Mouse (Mus musculus) midbrain, embryonic 12.5 days (tissue): ENCODE measurements around the gene Skiv2l. TPM values are rescaled to one million over a fixed set of nuclear protein-coding genes. Genes with fewer than 3 reads are reported as not detected.

Source experiments
- ATAC-seq: fragments of 200-750 bp; cut with Nextera tagmentation; 2 replicates; pipeline ENCODE4 v1.8.0; 2017; ENCODE audit warnings: low read depth, moderate TSS enrichment, moderate library complexity; ENCODE audit not compliant: low FRiP score
- H3K27ac ChIP-seq: fragments of 300-500 bp; sonication (generic); replicated peaks from 2 replicates; pipeline ENCODE4 v1.5.1; 2016; ENCODE audit warnings: mild to moderate bottlenecking
- H3K27me3 ChIP-seq: fragments of 300-500 bp; sonication (generic); 2 replicates; pipeline ENCODE4 v1.6.1; 2016; ENCODE audit warnings: mild to moderate bottlenecking
- H3K36me3 ChIP-seq: fragments of 300-500 bp; sonication (generic); 2 replicates; pipeline ENCODE4 v1.6.1; 2016
- H3K4me1 ChIP-seq: fragments of 300-500 bp; sonication (generic); 2 replicates; pipeline ENCODE4 v1.6.1; 2016
- H3K4me2 ChIP-seq: fragments of 300-500 bp; sonication (generic); replicated peaks from 2 replicates; pipeline ENCODE4 v1.6.1; 2016; ENCODE audit warnings: mild to moderate bottlenecking, moderate library complexity
- H3K4me3 ChIP-seq: fragments of 300-500 bp; sonication (generic); 2 replicates; pipeline ENCODE4 v1.5.1; 2016; ENCODE audit warnings: mild to moderate bottlenecking
- H3K9ac ChIP-seq: fragments of 300-500 bp; sonication (generic); replicated peaks from 2 replicates; pipeline ENCODE4 v1.6.1; 2016; ENCODE audit warnings: mild to moderate bottlenecking, moderate library complexity
- H3K9me3 ChIP-seq: fragments of 300-500 bp; sonication (generic); 2 replicates; pipeline ENCODE4 v1.6.1; 2016; ENCODE audit warnings: mild to moderate bottlenecking
- WGBS: fragments of 180-500 bp; shearing (Covaris S2); methylation state at CpG from one replicate; pipeline ENCODE4 v1.1.7; 2016; 5-methylcytosine and 5-hydroxymethylcytosine counted together
- polyA plus RNA-seq: library from polyadenylated mRNA; unstranded; fragments of >200 nt; fragmentation: Nextera tagmentation; extraction: Ambion mirVana; gene quantifications from 2 replicates; pipeline ENCODE4 v1.2.1, GENCODE M21; 2016

Skiv2l gene
- 67.4 and 71.5 TPM in 2 replicates for polyA plus RNA-seq

DNA sequence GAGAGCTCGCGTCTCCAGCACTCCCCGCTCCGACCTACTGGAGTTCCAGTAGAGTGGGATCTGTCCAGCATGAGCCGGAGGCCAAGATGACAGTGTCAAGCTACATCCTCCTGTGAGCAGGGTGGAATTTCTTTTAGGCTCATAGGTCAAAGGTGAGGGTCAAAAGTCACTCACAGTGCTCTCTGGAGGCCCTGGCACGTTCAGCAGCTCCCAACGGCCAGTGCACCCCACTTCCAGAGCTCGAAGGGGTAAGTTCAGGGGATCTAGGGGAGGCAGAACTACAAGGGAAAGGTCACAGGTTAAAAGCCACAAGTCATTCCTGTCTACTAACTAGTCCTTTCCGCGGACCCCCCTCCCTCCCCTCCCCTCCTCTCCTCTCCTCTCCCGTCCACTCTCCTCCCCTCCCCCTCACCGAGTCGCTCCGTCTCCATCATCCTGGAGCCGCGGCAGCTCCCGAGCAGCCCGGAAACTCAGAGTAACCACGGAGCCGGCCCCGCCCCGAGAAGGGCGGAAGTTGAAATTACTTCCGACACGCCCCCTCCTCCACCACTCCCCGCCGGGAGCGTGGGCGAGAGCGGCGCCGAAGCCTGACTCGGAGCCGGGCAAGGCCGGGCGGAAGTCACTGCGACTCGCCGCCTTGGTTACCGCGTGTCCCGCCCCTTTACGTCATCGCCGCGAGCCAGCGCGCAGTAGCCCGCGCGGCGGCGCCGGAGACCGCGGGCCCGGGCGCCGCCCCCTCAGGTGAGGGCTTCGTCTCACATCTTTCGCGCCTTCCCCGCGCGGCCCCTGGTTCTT lies at the start of gene Skiv2l, which contains the start of gene Nelfe:
TSS of gene Skiv2l (minus strand) at position 489 of the 795 bp plus-strand sequence.
TSS of gene Nelfe (plus strand) at position 670 of the 795 bp plus-strand sequence.
- peak within 1 kb of the TSS; percentile 90 for H3K4me2 ChIP-seq
- WGBS = under 1% methylated on average over 53 of the region's 65 CpGs
- H3K27ac ChIP-seq = peak within 1 kb of the TSS; percentile 55; the same call in 1 of the 2 replicates
- H3K4me3 ChIP-seq = peak within 1 kb of the TSS; percentile 80
- no peaks in the 10 kb centered on the region for H3K27me3 ChIP-seq
- no peaks in the 10 kb centered on the region for H3K9me3 ChIP-seq
- peak; percentile 97 for ATAC-seq
- peak within 1 kb of the TSS; percentile 88 for H3K9ac ChIP-seq
- H3K36me3 ChIP-seq = peaks cover 62% of the 10 kb centered on the region
- peaks cover 22% of the 10 kb centered on the region for H3K4me1 ChIP-seq

DNA sequence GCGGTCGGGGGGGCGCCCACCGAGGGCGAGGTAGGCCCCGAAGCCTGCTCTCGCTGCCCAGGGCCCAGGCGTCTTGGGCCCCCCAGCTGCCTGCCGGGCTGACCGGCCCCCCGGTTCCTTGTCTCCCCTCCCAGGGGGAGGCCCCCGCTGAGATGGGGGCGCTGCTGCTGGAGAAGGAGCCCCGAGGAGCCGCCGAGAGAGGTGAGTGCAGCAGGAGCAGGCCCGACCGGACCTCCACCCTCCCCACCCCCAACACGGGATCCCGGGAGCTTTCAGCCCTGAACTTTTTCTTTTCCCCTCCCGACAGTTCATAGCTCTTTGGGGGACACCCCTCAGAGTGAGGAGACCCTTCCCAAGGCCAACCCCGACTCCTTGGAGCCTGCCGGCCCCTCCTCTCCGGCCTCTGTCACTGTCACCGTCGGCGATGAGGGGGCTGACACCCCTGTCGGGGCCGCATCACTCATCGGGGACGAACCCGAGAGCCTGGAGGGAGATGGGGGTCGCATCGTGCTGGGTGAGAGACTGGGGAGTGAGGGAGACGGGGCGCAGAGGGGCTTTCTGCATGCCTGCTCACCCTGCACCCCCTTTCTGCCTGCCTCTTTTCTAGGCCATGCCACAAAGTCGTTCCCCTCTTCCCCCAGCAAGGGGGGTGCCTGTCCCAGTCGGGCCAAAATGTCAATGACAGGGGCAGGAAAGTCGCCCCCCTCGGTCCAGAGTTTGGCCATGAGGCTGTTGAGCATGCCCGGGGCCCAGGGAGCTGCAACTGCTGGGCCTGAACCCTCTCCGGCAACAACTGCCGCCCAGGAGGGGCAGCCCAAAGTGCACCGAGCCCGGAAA lies 49.3 kb upstream of the Skiv2l start:
- Histone ChIP-seq H3K27ac (peak overlapping the region; percentile 96), H3K4me1 (peaks cover 43% of the 10 kb centered on the region), H3K27me3 (no peaks in the 10 kb centered on the region), H3K36me3 (peaks cover 36% of the 10 kb centered on the region), H3K9me3 (no peaks in the 10 kb centered on the region), H3K4me2 (peak overlapping the region; percentile 98), H3K4me3 (peak overlapping the region; percentile 100), H3K9ac (peak overlapping the region; percentile 99)
- ATAC-seq = peak; percentile 14
- WGBS = under 1% methylated on average over 43 of the region's 45 CpGs

DNA sequence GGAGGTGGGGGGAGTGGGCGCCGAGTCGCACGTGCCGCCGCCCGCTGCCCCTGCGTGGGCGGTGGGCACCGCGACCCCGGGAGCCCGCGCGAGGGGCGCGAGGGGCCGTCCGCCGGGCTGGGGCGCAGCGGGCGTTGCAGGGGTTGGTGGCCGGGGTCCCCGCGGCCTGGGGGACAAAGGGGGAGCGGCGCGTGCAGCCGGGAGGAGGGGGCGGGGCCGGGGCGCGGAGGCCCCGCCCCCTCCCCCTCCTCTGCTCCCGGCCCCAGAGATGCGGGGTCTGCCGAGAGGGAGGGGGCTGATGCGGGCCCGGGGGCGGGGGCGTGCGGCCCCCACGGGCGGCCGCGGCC lies 48.7 kb upstream of the Skiv2l start:
- Histone ChIP-seq H3K27me3 (no peaks in the 10 kb centered on the region), H3K27ac (peak overlapping the region; percentile 96), H3K36me3 (peaks cover 30% of the 10 kb centered on the region), H3K9ac (peak overlapping the region; percentile 99), H3K4me2 (peak overlapping the region; percentile 98), H3K4me3 (peak overlapping the region; percentile 100), H3K9me3 (no peaks in the 10 kb centered on the region), H3K4me1 (peaks cover 46% of the 10 kb centered on the region)
- WGBS = 0% methylated on average over 30 of the region's 47 CpGs
- ATAC-seq = 0 out of 2 replicates have a peak, but pooled peaks have one; percentile 6

DNA sequence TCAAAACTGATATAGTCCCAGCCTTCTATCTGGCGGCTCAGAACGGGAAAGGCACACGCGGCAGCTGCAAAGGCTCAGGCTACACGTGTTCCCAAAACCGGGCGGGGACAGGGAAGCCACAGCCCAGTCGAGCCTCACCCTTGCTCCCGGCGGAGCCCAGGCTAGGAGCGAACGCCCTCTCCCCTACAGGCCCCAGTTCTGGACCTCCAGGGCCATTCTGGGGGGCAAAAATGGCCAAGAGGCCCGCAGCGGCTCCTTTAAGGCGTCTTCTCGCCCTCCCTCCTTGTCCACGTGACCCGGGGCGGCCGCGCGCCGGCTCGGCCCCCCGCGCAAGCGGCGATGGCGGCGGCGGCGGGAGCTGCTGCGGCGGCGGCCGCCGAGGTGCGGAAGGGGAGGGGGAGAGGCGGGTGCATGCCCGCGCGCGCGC lies 48.2 kb upstream of the Skiv2l start, which contains the start of the genes C2 and Ehmt2:
TSS of gene C2 (minus strand) at position 106 of the 427 bp plus-strand sequence.
TSS of gene Ehmt2 (plus strand) at position 310 of the 427 bp plus-strand sequence.
- Histone ChIP-seq H3K4me1 (peaks cover 50% of the 10 kb centered on the region), H3K9ac (peak within 1 kb of the TSS; percentile 99), H3K9me3 (no peaks in the 10 kb centered on the region), H3K27me3 (no peaks in the 10 kb centered on the region), H3K36me3 (peaks cover 26% of the 10 kb centered on the region), H3K4me3 (peak within 1 kb of the TSS; percentile 100), H3K4me2 (peak within 1 kb of the TSS; percentile 98), H3K27ac (peak within 1 kb of the TSS; percentile 96)
- WGBS = 2% methylated on average over 20 of the region's 44 CpGs
- ATAC-seq = peak; percentile 27; the same call in 1 of the 2 replicates

DNA sequence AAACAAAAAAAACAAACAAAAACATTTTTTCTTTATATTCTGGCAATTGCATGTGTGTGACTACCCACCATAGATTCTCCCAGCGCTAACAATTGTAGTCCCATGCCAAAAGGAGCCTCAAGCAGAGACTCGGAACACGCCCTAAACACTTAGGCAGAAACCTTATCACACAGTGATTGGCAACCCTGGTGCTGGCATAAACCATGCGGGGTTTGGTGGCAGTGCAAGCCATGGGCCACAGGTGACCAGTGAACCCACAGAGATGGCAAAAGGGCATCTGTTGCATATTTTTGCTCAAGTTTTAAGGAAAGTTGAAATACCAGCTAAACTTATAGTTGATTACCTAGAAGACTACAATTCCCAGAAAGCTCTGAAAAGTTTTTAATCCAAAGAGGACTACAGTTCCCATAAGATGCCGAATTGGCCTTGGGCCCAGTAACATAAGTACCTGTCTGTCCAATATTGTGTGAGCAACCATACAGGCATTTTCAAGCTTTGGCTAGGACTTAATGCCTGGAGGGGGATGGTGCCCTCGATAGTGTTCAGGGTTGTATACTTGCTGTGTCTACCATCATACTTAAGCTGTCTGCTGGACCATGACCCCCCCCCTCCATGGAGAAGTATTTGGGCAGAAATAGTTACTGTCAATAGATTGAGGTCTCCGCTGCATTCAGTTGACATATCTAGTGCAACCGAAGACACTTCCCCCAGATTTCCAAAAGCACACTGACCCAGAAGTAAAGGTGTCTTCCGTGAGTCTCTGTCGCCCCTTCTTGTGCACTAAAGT lies 47.6 kb upstream of the Skiv2l start:
- ATAC-seq = no peak
- H3K4me3 ChIP-seq = peak overlapping the region; percentile 100
- no peaks in the 10 kb centered on the region for H3K27me3 ChIP-seq
- H3K9me3 ChIP-seq = no peaks in the 10 kb centered on the region
- peaks cover 50% of the 10 kb centered on the region for H3K4me1 ChIP-seq
- peak overlapping the region; percentile 96 for H3K27ac ChIP-seq
- peaks cover 20% of the 10 kb centered on the region for H3K36me3 ChIP-seq
- H3K4me2 ChIP-seq = peak overlapping the region; percentile 98
- 22% methylated on average over 10 of the region's 10 CpGs for WGBS
- H3K9ac ChIP-seq = peak overlapping the region; percentile 99

DNA sequence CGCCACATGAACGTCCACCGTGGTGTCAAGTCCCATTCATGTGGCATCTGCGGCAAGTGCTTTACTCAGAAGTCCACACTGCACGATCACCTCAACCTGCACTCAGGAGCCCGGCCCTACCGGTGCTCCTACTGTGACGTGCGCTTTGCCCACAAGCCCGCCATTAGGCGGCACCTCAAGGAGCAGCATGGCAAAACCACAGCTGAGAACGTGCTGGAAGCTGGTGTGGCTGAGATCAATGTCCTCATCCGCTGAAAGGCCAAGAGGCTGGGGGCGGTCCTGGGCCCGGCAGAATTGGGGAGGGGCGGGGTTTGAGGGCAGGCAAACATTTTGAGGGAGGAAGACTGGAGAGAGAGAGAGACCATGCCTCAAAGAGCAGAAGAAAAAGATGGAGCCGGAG lies 46.4 kb upstream of the Skiv2l start:
- 85% methylated on average over 17 of the region's 17 CpGs for WGBS
- Histone ChIP-seq H3K4me3 (peak overlapping the region; percentile 92), H3K4me2 (peak overlapping the region; percentile 98)

DNA sequence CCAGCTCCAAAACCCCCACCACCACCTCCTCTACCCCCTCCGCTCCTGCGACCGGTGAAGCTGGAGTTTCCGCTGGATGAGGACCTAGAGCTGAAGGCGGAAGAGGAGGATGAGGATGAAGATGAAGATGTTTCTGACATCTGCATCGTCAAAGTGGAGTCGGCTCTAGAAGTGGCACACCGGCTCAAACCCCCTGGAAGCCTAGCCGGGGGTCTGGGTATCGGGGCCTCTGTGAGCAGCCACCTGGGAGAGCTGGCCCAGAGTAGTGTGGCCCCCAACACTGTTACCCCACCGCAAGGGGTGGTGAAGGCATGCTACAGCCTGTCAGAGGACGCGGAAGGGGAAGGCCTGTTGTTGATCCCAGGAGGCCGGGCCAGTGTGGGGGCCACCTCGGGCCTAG lies 45.7 kb upstream of the Skiv2l start:
- Histone ChIP-seq H3K9ac (peak overlapping the region; percentile 97), H3K36me3 (peaks cover 9% of the 10 kb centered on the region), H3K4me2 (peak overlapping the region; percentile 98), H3K27me3 (no peaks in the 10 kb centered on the region), H3K9me3 (no peaks in the 10 kb centered on the region), H3K4me3 (peak overlapping the region; percentile 92), H3K4me1 (peaks cover 49% of the 10 kb centered on the region), H3K27ac (peak overlapping the region; percentile 90)
- 90% methylated on average over 15 of the region's 15 CpGs for WGBS
- ATAC-seq = no peak

More for the DNA sequence above, 46.4 kb upstream of the Skiv2l start:
- no peak overlapping the region for H3K9ac ChIP-seq
- no peaks in the 10 kb centered on the region for H3K27me3 ChIP-seq
- H3K27ac ChIP-seq = peak overlapping the region; percentile 43; the same call in 1 of the 2 replicates
- peaks cover 50% of the 10 kb centered on the region for H3K4me1 ChIP-seq
- ATAC-seq = no peak
- H3K9me3 ChIP-seq = no peaks in the 10 kb centered on the region
- H3K36me3 ChIP-seq = peaks cover 13% of the 10 kb centered on the region

DNA sequence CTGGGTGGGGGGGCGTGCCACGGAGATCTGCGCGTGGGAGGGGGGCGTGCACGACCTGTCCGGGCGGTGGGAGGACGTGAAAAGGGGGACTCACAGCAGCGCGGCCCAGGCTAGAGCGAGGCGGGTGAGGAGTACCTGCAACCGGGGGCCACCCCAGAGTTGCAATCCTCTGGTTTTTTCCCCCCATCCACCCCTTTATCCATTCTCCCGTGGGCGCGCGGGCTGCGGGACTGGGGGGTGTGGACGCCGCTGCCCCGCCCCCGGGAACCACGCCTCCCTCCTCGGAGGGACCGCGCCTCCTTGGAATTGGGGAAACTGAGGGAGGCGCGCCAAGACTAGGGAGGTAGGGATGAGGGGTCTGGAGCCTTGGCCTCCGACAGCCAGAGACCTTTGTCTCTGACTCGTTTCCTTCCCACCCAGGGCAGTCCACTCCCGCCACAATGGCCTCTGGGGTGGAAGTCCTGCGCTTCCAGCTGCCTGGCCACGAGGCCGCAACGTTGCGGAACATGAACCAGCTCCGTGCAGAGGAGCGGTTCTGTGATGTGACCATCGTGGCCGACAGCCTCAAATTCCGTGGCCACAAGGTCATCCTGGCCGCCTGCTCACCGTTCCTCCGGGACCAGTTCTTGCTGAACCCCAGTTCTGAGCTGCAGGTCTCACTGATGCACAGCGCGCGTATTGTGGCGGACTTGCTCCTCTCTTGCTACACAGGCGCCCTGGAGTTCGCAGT lies 45.0 kb upstream of the Skiv2l start:
- H3K36me3 ChIP-seq = peaks cover 9% of the 10 kb centered on the region
- peak overlapping the region; percentile 90 for H3K27ac ChIP-seq
- H3K27me3 ChIP-seq = no peaks in the 10 kb centered on the region
- H3K9ac ChIP-seq = peak overlapping the region; percentile 97
- H3K4me3 ChIP-seq = peak overlapping the region; percentile 92
- no peaks in the 10 kb centered on the region for H3K9me3 ChIP-seq
- 8% methylated on average over 47 of the region's 51 CpGs for WGBS
- peak; percentile 27; the same call in 1 of the 2 replicates for ATAC-seq
- peaks cover 41% of the 10 kb centered on the region for H3K4me1 ChIP-seq
- peak overlapping the region; percentile 98 for H3K4me2 ChIP-seq

DNA sequence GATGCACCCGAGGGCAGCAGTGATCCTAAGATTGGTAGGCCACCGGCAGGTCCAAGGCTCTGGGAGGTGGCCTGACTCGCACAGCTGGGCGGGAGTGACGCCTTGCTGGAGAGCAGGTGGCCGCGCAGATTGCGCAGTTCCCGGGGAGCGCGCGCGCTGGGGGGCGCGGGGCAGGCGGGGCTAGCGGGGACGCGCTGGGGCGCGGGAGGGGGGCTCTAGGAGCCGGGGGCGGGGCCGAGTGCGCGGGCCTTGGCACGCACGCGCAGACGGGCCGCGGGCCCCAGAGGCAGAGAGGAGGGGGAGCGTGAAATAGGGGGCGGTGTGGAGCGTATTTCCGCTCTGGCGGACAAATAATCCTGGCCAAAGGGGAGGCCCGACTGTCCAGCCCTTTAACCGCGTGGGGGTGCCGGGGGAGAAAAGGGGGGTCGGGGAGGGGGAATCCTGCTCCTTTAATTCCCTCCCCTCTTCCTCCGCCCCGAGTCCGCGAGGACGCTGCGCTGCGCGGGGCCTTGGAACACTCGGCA lies 44.1 kb upstream of the Skiv2l start:
- ATAC-seq = peak; percentile 84
- Histone ChIP-seq H3K9ac (peak overlapping the region; percentile 97), H3K9me3 (no peaks in the 10 kb centered on the region), H3K36me3 (peaks cover 9% of the 10 kb centered on the region), H3K4me1 (peaks cover 36% of the 10 kb centered on the region), H3K4me3 (peak overlapping the region; percentile 92), H3K27ac (peak overlapping the region; percentile 90), H3K4me2 (peak overlapping the region; percentile 98), H3K27me3 (no peaks in the 10 kb centered on the region)
- WGBS = 1% methylated on average over 30 of the region's 51 CpGs

DNA sequence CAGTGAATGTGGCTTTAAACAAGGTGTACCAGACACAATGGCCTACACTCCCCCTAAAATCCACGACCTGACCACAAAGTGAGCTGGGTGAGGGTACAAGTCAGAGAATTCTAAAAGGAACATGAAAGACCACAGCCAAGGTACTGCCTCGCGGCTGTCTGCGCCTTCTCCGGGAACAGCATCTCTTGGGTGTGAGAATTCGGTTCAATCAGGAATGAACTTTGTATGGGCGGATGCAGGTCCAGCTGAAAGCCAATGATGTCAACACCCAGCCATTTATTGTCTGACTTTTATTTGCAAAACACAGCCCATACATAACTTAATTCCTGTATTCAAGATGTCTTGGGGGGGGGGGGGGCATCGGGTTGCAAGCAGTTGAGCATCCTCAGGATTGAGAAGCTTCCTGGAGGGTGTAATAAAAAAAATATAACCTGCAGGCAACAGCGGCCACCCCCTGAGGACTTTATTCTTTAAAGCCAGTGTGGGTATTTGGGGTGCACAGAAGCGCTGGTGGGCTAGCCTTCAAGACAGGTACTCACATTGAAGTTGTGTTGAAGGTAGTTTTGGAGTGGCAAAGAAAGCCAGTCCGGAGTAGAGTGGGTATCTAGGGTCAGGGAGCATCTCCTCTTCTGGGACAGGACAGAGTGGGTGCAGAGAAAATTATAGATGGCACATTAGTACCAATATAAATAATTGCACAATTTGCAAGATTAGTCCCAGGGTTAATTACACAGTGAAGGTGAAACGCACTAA lies 43.2 kb upstream of the Skiv2l start:
- H3K36me3 ChIP-seq = peaks cover 9% of the 10 kb centered on the region
- WGBS = 75% methylated on average over 12 of the region's 12 CpGs
- H3K4me3 ChIP-seq = peak overlapping the region; percentile 92; the same call in 1 of the 2 replicates
- peak overlapping the region; percentile 98 for H3K4me2 ChIP-seq
- H3K27me3 ChIP-seq = no peaks in the 10 kb centered on the region
- no peaks in the 10 kb centered on the region for H3K9me3 ChIP-seq
- peaks cover 36% of the 10 kb centered on the region for H3K4me1 ChIP-seq
- peak overlapping the region; percentile 86 for H3K27ac ChIP-seq
- no peak for ATAC-seq
- no peak overlapping the region for H3K9ac ChIP-seq
